Mouse (Mus musculus) layer of hippocampus, adult 11-12 months (tissue): ENCODE measurements around the gene C77080.
"Not testable (repeated sequence)": the region's sequence is repeated elsewhere in the genome, so short reads cannot be mapped to it uniquely, and the experiment has no call there.

Experiments used
- DNase-seq: peaks from one replicate; pipeline ENCODE4 v3.0.0; 2022; ENCODE audit warnings: low spot score

C77080 gene

DNA sequence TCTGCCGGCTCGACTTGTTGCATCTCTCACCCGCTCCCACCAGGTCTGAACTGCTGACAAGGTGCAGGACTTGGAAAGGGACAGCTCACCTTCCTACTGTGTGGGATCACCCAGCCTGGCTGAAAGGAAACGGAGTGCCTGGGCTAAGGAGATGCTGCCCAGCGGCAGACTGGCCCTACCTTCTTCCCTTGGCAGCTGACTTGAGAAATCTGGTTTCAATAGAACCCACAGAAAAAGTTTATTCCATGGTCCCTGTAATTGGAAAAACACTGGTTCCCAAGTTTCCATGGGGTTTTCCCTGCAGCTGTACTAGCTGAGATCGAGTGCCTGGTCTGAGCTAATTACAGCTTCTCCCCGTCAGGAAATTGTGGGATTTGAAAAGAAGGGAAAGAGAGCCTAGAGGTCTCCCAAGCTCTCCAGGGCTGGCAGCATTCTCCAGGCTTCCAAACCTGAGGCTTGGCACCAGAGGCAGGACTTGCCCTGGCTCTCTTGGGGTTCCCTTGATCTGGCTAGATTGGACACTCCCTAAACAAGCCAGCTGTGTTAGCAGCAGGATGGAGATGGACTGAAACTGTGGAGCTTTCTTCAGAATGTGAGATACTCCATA is 42.5 kb downstream of the C77080 start:
- no peak for DNase-seq

DNA sequence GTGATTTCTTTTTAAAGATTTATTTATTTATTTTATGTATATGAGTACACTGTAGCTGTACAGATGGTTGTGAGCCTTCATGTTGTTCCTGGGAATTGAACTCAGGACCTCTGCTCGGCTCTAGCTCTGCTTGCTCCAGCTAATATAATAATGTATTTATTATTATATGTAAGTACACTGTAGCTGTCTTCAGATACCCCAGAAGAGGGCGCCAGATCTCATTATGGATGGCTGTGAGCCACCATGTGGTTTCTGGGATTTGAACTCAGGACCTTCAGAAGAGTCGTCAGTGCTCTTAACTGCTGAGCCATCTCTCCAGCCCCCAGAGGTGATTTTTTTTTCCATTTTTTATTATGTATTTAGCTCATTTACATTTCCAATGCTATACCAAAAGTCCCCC is 48.7 kb downstream of the C77080 start:
- not testable (repeated sequence) for DNase-seq

DNA sequence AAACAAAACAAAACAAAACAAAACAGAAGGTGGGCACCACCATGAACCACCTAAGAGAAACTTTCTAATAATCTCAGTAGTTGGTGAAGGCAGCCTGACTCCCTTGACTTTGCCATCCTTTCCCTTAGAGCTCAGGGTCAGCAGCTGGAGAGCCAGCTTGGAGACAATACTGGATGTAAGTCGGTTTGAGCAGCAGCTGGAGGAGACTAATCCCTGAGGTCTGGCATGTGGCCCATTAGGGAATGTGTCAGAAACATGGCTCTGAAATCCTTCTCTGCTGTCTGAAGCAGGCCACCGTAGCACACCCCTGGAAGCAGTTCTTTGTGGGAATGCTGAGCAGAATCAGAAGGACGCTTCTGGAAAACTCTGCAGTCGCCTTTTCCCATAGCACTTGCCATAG is 49.7 kb downstream of the C77080 start:
- no peak for DNase-seq

DNA sequence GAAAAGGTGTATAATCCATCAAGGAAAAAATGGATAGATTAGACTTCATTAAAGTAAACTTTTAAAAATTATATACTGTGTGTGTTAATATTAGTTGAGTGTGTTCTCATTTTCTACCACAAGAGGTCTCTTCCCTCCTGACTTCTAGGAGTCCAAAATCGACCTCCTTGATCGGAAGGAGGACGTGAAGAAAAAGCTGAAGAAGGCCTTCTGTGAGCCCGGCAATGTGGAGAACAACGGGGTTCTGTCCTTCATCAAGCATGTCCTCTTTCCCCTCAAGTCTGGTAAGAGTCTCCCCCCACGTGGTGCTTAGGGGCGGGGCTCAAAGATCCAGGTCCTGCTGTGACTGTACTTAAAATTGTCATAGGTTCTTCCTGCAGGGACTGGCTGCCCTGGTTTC is 51.7 kb downstream of the C77080 start:
- no peak for DNase-seq

DNA sequence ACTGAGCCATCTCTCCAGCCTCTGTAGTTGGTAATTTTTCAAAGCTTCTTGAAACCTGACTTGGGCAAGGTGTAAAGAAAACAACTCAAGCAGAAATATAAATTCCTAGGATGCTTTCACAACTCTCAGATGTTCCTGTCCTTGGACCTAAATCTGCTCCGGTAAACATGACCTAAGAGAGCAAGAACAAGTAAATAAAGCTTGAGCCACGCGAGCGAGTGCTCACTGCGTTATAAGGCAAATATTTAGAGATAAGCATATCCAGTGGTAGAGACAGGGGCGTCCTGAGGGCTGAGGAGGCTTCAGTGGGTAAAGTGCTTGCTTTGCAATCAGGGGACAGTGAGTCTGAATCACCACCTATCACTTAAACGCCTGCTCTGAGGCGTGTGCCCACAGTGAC is 54.4 kb downstream of the C77080 start:
- DNase-seq: no peak

DNA sequence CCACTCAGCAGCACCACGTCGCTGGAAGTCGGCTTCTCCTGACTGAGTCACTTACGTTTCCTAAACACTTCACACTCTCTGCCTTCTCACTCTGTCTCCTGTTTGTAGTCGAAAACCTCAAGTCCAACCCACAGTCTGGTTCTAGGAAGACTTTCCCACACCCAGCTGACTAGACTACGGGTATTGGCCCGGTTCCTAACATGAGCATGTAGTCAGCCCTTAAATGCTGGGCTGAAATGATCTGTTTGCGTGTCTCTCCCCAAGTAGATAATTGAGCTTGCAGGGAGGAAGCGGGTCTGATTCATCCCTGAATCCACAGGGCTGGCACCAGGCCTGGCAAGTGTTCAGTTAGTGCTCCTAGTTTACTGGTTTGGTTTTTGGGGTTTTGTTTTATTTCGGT is 56.5 kb downstream of the C77080 start:
- no peak for DNase-seq

DNA sequence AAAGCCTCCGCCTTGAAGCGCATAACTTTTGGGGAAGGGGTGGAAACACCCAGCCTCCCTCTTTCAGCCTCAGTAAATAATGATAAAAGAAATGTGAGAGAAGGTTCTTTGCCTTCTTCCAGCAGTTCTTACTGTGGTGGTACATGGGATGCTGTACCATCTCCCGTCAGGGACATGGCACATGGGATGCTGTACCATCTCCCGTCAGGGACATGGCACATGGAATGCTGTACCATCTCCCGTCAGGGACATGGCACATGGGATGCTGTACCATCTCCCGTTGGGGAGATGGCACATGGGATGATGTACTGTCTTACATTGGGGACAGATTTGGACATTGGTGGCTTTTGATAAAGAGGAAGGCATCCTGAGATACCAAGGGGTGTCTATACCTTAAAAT is 63.7 kb downstream of the C77080 start:
- no peak for DNase-seq

DNA sequence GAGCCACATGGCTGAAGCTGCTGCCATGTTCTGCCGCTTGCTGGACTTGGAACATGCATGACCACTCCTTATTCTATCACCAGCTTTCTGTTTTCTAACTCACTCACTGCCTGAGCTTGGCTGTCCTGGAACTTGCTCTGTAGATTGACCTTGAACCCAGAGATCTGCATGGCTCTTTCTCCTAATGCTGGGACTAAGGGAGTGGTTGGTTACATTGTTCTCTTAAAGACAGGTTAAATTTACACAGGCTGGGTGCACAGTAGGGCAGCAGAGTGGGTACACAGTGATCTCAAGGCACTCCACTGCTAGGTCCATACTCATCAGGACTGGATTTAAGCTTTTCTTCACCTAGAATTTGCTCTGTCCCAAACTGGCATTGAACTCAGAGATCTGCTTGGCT is 66.9 kb downstream of the C77080 start:
- no peak for DNase-seq

DNA sequence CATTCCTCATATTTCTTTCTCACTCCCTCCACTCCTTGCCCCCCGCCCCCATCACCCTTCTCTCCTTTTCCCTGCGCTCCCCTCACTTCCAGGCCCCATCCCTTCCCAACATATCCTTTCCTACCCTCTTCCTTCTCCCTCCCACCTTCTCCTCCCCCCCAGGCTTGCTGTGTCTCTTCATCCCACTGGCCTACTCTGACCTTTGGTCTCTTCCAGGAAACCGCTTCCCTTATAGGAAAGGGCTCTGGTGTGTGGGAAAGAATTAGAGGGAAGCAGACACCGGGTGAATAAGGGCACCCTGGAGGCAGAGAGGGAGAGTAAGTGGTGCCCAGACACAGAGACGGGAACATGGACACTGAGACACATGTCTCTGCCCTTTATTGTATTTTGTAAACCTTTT is 69.5 kb downstream of the C77080 start:
- DNase-seq: no peak

DNA sequence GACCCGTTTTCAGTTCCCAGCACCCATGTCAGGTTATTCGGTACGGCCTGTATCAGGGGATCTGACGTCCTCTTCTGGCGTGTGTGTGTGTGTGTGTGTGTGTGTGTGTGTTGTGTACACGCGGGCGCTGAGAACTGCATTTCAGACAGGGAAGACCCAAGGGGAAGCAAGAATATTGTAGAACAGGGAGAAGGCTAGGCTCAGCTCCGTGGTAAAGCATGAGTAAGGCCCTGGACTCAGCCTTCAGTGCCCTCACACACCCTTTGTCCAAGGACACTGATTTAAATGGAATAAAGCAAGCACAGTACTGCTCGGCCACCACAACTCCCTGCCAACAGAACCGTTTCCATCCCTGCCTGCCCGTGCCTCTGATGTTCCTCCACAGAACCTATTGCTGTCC is 70.7 kb downstream of the C77080 start:
- DNase-seq: no peak

DNA sequence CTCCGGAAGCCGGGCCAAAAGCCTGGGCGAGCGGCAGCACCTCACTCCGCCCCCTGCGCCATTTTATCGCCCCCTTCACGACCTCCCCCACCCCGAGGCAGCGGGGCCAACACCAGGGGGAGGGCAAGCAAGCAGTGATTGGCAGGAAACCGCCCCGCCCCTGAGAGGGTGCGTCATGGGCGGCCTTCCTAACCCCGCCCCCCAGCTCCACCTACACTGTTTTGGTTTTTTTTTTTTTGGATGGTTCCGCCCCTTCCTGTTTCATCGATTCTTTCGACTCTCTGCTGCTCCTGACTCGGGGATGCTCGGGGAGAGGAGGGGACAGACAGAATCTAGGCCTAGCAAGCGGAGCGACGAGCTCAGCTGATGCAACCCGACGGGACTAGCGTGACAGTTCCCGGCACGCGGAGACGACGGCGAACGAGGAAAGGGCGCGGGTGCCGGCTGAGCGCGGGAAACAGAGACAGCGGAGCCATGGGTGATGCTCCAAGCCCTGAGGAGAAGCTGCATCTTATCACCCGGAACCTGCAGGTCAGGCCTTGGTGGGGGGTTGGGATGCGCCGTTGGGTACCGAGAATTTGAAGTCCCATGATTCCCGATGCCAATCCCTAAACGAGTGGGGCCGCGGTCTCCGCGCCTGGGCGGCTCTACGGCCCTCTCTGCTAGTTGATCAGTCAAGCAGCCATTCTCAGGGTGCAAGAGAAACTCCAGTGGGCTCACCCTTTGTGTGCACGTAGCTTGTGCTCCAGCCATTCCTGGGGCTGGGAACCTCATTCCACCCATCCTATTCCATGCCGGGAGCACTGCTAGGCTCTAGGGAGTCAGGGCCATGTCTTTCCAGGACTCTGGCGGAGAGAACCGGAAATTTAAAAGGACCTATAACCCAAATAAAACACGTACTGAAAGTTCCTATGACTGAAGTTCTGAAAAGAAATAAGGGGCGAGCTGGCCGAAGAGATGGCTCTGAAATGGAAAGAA is 71.4 kb downstream of the C77080 start, which contains the start of the genes S100pbp and Yars:
TSS of gene S100pbp (minus strand) at position 186 of the 978 bp plus-strand sequence.
TSS of gene Yars (plus strand) at position 219 of the 978 bp plus-strand sequence.
- peak; percentile 97 for DNase-seq

DNA sequence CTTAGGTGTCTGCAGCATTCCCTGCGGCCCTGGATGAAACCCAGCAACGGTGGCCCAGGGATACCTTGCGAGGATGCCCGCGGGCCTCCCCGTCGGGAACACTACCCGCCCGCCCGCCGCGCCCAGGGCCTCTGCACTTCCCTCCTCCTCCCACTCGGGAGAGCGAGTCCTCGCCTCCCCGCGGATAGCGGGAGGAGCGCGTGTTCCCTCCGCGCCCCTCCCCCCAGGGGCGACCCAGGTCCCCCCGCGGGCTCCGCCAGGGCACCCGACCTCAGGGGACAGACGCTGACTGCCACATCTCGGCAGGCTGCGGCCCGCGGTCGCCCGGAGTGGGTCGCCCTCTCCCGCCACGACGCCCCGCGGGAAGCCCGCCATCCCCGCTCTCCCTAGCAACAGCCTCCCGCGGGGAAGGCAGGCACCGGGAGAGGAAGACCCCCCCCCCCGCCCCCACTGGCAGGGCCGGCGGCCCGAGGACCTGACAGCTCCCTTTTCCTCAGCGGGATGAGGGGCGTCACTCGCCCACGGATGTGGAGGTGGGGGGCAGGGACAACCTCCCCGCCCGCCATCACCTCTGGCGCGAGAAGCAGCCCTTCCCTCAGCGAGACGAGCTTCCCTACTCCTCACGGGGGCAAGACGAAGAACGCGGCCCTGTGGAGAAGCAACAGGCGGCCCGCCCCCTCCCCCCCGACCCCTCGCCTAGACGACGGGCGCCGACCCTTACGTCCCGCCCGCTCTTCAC is 72.2 kb downstream of the C77080 start:
- peak; percentile 55 for DNase-seq

DNA sequence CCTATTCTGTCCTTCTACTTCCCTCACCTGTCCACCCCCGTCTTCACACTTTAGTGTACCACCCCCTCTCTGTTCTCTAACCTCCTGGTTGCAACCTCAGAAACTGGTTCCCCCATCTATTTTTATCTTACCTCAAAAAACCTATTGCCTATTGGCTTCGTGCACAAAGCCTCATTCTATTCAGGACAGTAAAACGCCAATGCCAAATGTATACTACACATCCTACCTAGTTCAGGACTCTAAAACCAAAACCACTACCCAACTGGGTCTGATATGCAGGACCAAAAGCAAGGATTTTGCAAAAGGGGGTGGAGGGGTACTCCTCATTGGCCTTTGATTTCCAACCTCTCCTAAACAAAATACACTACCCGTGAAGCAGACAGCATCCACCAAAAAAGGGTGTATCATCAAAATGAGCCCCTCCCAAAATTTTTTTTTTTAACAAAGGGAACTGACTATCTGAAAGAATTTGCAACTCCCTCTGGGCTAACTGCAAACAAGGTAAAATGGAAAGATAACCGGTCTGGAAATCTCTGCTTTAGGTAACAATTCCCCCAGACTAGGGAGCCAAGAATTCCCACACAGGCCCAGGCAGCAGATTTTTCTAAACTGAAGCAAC is 73.1 kb downstream of the C77080 start:
- DNase-seq: no peak

DNA sequence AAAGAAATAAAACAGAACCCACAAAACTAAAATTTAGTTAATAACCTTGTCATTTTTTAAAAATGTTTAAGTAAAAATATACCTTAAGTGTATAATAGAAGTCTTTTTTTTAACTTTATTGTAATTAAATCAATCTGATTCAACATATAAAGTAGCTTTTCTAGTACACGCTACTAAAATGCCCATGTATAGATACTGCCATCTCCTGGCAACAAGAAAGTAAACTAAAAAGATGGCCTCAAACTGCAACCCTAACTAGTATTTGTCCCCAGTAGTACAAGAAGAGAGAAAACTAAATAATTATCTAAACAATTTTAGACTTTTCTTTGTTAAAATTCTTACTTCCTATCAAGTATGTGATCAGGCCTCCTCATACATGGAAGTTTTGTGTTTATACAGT is 81.6 kb downstream of the C77080 start:
- DNase-seq: no peak

DNA sequence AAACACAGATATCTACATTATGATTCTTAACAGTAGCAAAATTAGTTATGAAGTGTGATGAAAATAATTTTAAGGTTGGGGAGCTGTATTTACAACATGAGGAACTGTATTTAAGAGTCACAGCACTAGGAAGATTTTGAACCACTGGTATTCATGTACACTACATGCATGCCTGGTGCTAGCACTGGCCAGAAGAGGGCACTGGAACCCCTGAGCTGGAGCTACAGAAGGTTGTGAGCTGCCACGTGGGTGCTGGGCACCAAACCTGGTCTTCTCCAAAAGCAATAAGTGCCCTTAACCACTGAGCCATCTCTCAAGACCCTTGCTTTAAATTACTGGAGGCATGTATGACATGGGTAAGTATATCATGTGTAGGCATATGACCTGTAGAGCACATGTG is 88.7 kb downstream of the C77080 start:
- no peak for DNase-seq
